Comparison of ENCODE assay signal across 17 mouse cellular contexts in genomic region chr3:148683181-148683580, GRCm38 (mm10).
A peak's percentile ranks its signal among the peaks of the same experiment; 100 is the strongest.
DNase-seq lines count a peak whose midpoint lies in the region; ATAC-seq and TF ChIP-seq lines count a peak whose summit lies in the region.
"Had no signal": no experiment of that assay in that cellular context is flagged by ENCODE, and none has a peak within 500 bp of the region (broad histone marks: within the 10 kb centered on the region; RNA-seq: fewer than 3 reads in every experiment).

No protein-coding gene starts in this region.

- H3K4me3 ChIP-seq in hindbrain, embryonic 14.5 days (replicated peaks; ENCODE audit: low read length) = no peak overlapping the region
- H3K4me3 ChIP-seq in hindbrain, embryonic 10.5 days = no peak overlapping the region
- no peak overlapping the region for H3K4me3 ChIP-seq in liver, embryonic 16.5 days (ENCODE audit: low read depth, low read length)
- H3K4me3 ChIP-seq in liver, postnatal 0 days (ENCODE audit: low read depth, low read length) = no peak overlapping the region
- H3K4me3 ChIP-seq: heart, embryonic 12.5 days; kidney, embryonic 15.5 days; layer of hippocampus, adult 2 months; stomach, embryonic 15.5 days had no signal

- peak; percentile 66 for DNase-seq in hindbrain, embryonic 14.5 days (ENCODE audit: low spot score)
- no peak for DNase-seq in hindbrain, embryonic 10.5 days (ENCODE audit: low spot score)
- DNase-seq in liver, postnatal 0 days = no peak
- peak; percentile 59 for DNase-seq in MN1 (ENCODE audit: low spot score)
- peak; percentile 80 for DNase-seq in Muller cell, postnatal 12 days (ENCODE audit: inconsistent ontology term)
- DNase-seq in gastrocnemius, postnatal 25 days = no peak
- no peak for DNase-seq in cerebellum, adult 9-11 months
- DNase-seq: cerebellum, adult 11 months; thymus, adult 2 months had no signal

- no peak overlapping the region for H3K27ac ChIP-seq in hindbrain, embryonic 14.5 days
- no peak overlapping the region for H3K27ac ChIP-seq in hindbrain, embryonic 10.5 days
- no peak overlapping the region for H3K27ac ChIP-seq in liver, embryonic 16.5 days (ENCODE audit: low read length)
- H3K27ac ChIP-seq in liver, postnatal 0 days (ENCODE audit: low read depth) = no peak overlapping the region
- H3K27ac ChIP-seq: kidney, embryonic 15.5 days; layer of hippocampus, adult 2 months; macrophage; stomach, embryonic 15.5 days had no signal

- TF ChIP-seq CTCF in liver, postnatal 0 days (IDR thresholded peaks at IDR 0.05; ENCODE audit: low read depth) = no peak

- H3K4me1 ChIP-seq in hindbrain, embryonic 14.5 days (replicated peaks; ENCODE audit: control insufficient read depth, insufficient read depth, low read length) = no peaks in the 10 kb centered on the region
- no peaks in the 10 kb centered on the region for H3K4me1 ChIP-seq in hindbrain, embryonic 10.5 days (replicated peaks)
- no peaks in the 10 kb centered on the region for H3K4me1 ChIP-seq in liver, embryonic 16.5 days (ENCODE audit: control insufficient read depth, low read depth, low read length)
- peaks cover 5% of the 10 kb centered on the region; the same call in 1 of the 2 replicates for H3K4me1 ChIP-seq in liver, postnatal 0 days (ENCODE audit: insufficient read depth)
- H3K4me1 ChIP-seq: kidney, embryonic 15.5 days; stomach, embryonic 15.5 days had no signal

- no peaks in the 10 kb centered on the region for H3K36me3 ChIP-seq in hindbrain, embryonic 14.5 days (replicated peaks; ENCODE audit: control insufficient read depth, insufficient read depth)
- H3K36me3 ChIP-seq in hindbrain, embryonic 10.5 days = no peaks in the 10 kb centered on the region
- no peaks in the 10 kb centered on the region for H3K36me3 ChIP-seq in liver, embryonic 16.5 days (ENCODE audit: control insufficient read depth, insufficient read depth)
- H3K36me3 ChIP-seq in liver, postnatal 0 days (replicated peaks; ENCODE audit: insufficient read depth, low read length) = no peaks in the 10 kb centered on the region
- H3K36me3 ChIP-seq: heart, embryonic 12.5 days; kidney, embryonic 15.5 days; stomach, embryonic 15.5 days had no signal

- H3K9me3 ChIP-seq in hindbrain, embryonic 14.5 days (ENCODE audit: control insufficient read depth, low read length) = no peaks in the 10 kb centered on the region
- no peaks in the 10 kb centered on the region for H3K9me3 ChIP-seq in hindbrain, embryonic 10.5 days
- H3K9me3 ChIP-seq in liver, embryonic 16.5 days (replicated peaks; ENCODE audit: control insufficient read depth, low read length) = no peaks in the 10 kb centered on the region
- no peaks in the 10 kb centered on the region for H3K9me3 ChIP-seq in liver, postnatal 0 days (ENCODE audit: low read length)
- H3K9me3 ChIP-seq: heart, embryonic 12.5 days; kidney, embryonic 15.5 days; stomach, embryonic 15.5 days had no signal

- H3K4me2 ChIP-seq in hindbrain, embryonic 14.5 days (replicated peaks) = no peak overlapping the region
- H3K4me2 ChIP-seq in liver, embryonic 16.5 days (ENCODE audit: low read depth, low read length) = no peak overlapping the region
- no peak overlapping the region for H3K4me2 ChIP-seq in liver, postnatal 0 days (ENCODE audit: low read depth, low read length)
- H3K4me2 ChIP-seq: heart, embryonic 12.5 days; kidney, embryonic 15.5 days; stomach, embryonic 15.5 days had no signal

- no peaks in the 10 kb centered on the region for H3K27me3 ChIP-seq in hindbrain, embryonic 14.5 days (ENCODE audit: control insufficient read depth, insufficient read depth, low read length)
- H3K27me3 ChIP-seq in hindbrain, embryonic 10.5 days (ENCODE audit: insufficient read depth, poor library complexity, severe bottlenecking) = no peaks in the 10 kb centered on the region
- no peaks in the 10 kb centered on the region for H3K27me3 ChIP-seq in liver, embryonic 16.5 days (ENCODE audit: control insufficient read depth, insufficient read depth, low read depth, low read length)
- no peaks in the 10 kb centered on the region for H3K27me3 ChIP-seq in liver, postnatal 0 days (ENCODE audit: insufficient read depth, low read length)
- H3K27me3 ChIP-seq: heart, embryonic 12.5 days; kidney, embryonic 15.5 days; stomach, embryonic 15.5 days had no signal

- no peak overlapping the region for H3K9ac ChIP-seq in hindbrain, embryonic 14.5 days
- no peak overlapping the region for H3K9ac ChIP-seq in liver, embryonic 16.5 days (ENCODE audit: low read depth, low read length)
- H3K9ac ChIP-seq in liver, postnatal 0 days (replicated peaks) = no peak overlapping the region
- H3K9ac ChIP-seq: heart, embryonic 12.5 days; kidney, embryonic 15.5 days; stomach, embryonic 15.5 days had no signal

- no peak for TF ChIP-seq EP300 in liver, postnatal 0 days (IDR thresholded peaks at IDR 0.05; ENCODE audit: low read depth)

- no peak for ATAC-seq in hindbrain, embryonic 14.5 days (ENCODE audit: low FRiP score)
- peak; percentile 48; the same call in 1 of the 2 replicates for ATAC-seq in liver, embryonic 16.5 days (ENCODE audit: low read depth)
- ATAC-seq in liver, postnatal 0 days = no peak
- ATAC-seq: inflammation-experienced regulatory T-cells, adult 6 months; midbrain, embryonic 16.5 days had no signal

Comparison
In these comparisons a context has a peak if more than half of its experiments do, and no peak if none do; other contexts are left out.
1. DNase-seq: peak in hindbrain, embryonic 14.5 days (single experiment), MN1 (single experiment) and Muller cell, postnatal 12 days (single experiment); none in hindbrain, embryonic 10.5 days (single experiment), liver, postnatal 0 days (single experiment), gastrocnemius, postnatal 25 days (single experiment) and cerebellum, adult 9-11 months (single experiment).